Mouse (Mus musculus): ENCODE measurements around the gene Emilin1. TPM values are rescaled to one million over a fixed set of nuclear protein-coding genes. Genes with fewer than 3 reads are reported as not detected.

Emilin1 gene
- total RNA-seq, 2 experiments from 2014 or later: 27.6 to 29.7 TPM

DNA sequence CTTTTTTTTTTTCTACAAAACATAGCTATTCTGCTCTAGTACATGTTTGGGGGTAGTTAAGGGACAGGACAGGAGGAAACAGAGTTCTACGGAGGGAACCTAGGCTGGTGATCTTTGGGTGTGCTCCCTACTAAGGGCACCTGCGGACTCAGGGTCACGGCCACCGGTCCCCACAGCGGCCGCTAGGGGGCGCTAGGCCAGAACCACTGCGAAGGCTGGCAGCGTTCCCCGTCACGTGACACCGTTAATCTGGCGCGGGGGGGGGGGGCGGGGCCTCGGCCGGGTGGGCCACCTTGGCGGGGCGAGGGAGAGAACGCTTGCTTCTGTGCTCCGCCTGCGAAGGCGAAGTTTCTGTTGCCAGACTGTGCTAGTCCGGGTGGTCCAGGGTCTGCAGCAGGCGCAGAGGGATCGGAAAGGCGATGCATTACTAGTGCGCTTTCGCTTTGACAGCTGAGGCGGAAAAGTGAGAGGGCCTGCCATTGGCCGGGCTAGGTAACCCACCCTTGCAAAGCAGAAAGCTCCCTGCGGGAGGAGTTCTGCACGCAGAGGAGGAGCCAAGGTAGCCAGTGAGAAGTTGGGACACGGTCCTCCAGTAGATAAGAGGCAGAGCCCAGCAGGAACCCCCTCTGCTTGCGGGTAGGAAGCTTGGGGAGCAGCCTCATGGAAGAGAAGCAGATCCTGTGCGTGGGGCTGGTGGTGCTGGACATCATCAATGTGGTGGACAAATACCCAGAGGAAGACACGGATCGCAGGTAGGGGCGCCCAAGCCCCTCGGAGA lies 8.2 kb downstream of the Emilin1 start, which contains the start of gene Khk:
Gene Khk (plus strand): TSS at position 176 of the 778 bp plus-strand sequence.
- peak; percentile 74 for DNase-seq (ENCODE audit: low spot score)
- intact Hi-C loops (cut with DNase I): loop anchor here (5.0 kb wide), 1 partner anchor 109 kb away; the partner anchor contains the start of gene Mapre3

DNA sequence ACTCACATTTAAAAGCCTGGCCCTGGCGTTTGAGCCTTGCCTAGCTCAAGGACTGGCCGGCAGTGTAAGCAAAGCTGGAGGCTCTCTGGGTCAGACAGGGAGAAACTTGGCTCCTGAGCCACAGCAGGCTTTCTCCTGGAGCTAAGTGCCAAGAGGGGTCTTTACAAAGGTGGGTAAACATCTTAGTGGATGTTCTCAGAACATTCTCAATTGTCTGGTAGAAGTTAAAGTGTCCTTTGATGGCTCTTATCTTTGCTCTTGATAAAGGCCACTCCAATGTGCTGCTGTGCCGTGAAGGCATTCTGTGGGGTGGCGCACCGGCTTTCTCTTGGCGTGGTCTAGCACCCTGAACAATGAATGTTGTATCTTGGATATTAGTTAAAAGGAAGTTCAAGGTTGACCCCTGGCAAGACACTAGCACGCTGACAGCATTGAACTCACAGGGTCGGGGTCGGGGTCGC lies 9.4 kb downstream of the Emilin1 start:
- intact Hi-C loops (cut with DNase I): loop anchor here (5.0 kb wide), 1 partner anchor 110 kb away; the partner anchor contains the start of gene Mapre3
- DNase-seq (ENCODE audit: low spot score): no peak

DNA sequence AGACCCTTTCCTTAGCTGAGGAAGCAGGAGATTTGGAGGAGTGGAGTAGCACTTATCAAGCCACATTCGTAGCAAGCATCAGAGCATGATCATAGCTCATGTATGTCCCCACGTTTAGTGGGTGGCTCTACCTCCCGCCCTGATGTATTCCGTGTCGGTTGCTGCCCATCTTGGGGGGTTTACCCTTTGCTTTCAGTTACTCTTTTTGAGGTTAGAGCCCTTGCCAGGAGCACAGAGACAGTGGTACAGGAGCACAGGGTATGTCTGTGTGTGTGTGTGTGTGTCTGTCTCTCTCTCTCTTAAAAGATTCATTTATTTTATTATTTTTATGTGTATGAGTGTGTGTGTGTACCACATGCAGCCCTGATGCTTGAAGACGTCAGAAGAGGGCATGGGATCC lies 9.9 kb downstream of the Emilin1 start:
- intact Hi-C loops (cut with DNase I): loop anchor here (5.0 kb wide), 1 partner anchor 111 kb away; the partner anchor contains the start of gene Mapre3

GRCm38 (mm10) chr5:30924614-30925013 lies 11.4 kb downstream of the Emilin1 start:
- DNase-seq (ENCODE audit: low spot score): no peak
- intact Hi-C loops (cut with DNase I): loop anchor here (5.0 kb wide), 1 partner anchor 112 kb away; the partner anchor contains the start of gene Mapre3

More for the DNA sequence above, 9.9 kb downstream of the Emilin1 start:
- DNase-seq (ENCODE audit: low spot score): no peak

DNA sequence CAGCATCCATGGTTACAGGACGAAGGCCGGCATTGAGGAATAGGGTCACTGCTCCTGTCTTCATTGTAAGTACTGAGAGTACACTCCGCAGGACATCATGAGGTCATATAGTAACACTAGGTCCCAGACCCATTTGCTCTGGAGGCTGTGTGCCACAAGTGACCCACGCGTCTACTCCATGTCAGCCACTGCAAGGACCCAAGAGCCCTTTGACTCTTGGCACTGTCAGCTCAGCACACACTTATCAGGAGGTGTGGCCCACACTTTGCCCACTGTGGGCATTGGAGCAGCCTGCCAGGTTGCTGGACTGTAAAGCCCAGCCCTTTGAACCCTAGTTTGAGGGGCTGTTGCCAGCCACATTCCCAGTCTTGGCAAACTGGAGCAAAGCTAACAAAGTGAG lies 12.0 kb downstream of the Emilin1 start:
- intact Hi-C loops (cut with DNase I): no loop called here
- no peak for DNase-seq (ENCODE audit: low spot score)

GRCm38 (mm10) chr5:30926073-30926472 lies 12.9 kb downstream of the Emilin1 start:
- DNase-seq (ENCODE audit: low spot score): no peak
- intact Hi-C loops (cut with DNase I): no loop called here

GRCm38 (mm10) chr5:30927945-30928529 lies 14.8 kb downstream of the Emilin1 start:
- no peak for DNase-seq (ENCODE audit: low spot score)
- intact Hi-C loops (cut with DNase I): no loop called here

- no peak for DNase-seq (ENCODE audit: low spot score)
- intact Hi-C loops (cut with DNase I): loop anchor here (1.0 kb wide), 1 partner anchor 74 kb away; no protein-coding TSS in a partner anchor
Observed at GRCm38 (mm10) chr5:30930121-30930520, 16.9 kb downstream of the Emilin1 start.

DNA sequence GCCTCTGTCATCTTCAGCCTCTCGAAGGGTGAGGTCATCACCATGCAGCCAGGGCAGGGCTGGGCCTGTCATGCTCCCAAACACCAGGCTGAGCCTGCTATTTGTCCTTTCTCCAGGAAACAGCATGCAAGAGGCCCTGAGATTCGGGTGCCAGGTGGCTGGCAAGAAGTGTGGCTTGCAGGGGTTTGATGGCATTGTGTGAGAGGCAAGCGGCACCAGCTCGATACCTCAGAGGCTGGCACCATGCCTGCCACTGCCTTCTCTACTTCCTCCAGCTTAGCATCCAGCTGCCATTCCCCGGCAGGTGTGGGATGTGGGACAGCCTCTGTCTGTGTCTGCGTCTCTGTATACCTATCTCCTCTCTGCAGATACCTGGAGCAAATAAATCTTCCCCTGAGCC lies 17.6 kb downstream of the Emilin1 start:
- no peak for DNase-seq (ENCODE audit: low spot score)
- intact Hi-C loops (cut with DNase I): loop anchor here (1.0 kb wide), 1 partner anchor 73 kb away; no protein-coding TSS in a partner anchor

DNA sequence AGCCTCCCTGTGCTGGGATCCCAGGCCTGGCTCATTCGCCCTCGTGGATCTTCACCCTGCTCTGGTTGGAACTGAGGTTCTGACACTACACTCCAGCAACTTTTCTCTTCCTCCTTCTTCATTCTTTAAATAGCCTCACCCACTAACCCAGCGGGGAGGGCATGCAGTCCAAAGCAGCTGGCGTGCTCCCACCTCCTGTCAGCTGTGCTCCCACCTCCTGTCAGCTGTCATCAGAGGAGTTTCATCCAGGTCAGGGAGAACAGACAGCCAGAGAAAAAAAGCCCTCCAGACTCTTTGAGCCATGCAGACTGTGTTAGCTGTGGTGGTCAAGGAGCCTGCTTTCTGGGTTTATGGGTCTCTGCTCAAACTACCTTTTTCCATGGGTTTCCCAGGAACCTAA lies 18.2 kb downstream of the Emilin1 start:
- DNase-seq (ENCODE audit: low spot score): no peak
- intact Hi-C loops (cut with DNase I): no loop called here

DNA sequence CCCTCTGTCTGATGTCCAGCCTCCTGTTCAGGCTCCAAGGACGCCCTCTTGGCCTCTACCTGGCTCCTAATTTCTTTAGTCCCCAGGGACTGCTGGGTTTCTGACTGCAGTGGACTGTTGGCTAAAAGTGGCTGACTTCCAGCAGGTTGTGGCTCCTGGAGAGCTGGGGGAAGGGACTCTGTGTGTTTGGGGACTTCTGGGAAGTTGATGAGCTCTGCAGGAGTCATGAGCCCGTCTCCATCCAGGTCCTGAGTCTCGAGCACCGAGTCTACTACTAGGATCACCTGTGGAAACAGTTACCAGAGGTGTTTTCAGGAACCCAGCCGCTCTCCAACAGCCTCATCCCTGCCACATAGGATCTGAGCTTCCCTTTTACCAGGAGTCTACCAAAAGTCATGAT lies 20.5 kb downstream of the Emilin1 start:
- intact Hi-C loops (cut with DNase I): no loop called here
- no peak for DNase-seq (ENCODE audit: low spot score)

DNA sequence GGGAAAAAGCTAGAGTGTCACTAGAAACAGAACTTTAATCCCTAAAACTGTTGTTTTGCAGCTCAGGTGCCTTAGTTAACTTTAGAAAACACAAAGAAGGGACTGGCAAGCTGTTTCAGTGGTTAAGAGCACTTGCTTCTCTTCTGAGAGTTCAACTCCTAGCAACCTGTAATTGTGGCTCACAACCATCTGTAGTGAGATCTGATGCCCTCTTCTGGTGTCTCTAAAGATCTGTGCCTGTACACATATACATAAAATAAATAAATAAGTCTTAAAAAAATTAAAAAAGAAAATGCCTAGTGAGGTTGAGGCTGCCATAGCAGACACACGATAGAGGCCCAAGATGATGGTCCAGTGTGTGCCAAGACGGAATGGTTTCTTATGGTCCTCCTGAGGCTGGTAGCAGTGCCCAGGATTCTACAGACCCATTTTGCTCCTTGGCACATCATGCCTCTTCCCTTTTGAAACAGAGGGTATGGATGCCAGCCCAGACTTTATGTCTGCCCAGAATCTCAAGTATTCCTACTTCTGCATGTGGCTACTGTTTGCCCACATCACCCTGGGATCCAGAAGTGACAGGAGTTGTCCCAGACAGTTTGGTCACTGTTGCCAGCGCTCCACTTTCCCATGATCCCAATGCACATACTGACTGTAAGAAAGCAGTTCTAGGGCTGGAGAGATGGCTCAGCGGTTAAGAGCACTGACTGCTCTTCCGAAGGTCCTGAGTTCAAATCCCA lies 21.7 kb downstream of the Emilin1 start:
- no peak for DNase-seq (ENCODE audit: low spot score)
- intact Hi-C loops (cut with DNase I): no loop called here

- intact Hi-C loops (cut with DNase I): loop anchor here (1.0 kb wide), 1 partner anchor 137 kb away; no protein-coding TSS in a partner anchor
Observed at GRCm38 (mm10) chr5:30943004-30943403, 29.8 kb downstream of the Emilin1 start.

DNA sequence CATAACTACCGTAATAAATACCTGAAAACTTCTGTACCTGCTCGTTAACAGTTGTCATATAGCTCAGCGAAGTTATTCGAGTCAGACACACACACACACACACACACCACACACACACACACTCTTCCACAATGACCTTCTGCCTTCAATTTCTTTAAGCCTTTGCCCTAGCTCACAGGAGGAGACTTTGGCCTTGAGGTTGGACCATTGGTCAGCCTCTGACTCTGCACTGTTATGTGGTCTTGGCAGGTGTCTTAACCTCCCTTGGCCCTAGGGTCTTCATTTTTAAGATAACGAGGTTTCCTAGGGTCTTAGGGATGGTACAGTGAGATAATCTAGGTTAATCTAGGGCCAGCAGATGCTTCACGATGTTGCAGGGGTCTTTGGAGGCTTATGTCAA lies 31.1 kb downstream of the Emilin1 start:
- DNase-seq (ENCODE audit: low spot score): no peak
- intact Hi-C loops (cut with DNase I): no loop called here

More at GRCm38 (mm10) chr5:30943004-30943403, 29.8 kb downstream of the Emilin1 start:
- no peak for DNase-seq (ENCODE audit: low spot score)

DNA sequence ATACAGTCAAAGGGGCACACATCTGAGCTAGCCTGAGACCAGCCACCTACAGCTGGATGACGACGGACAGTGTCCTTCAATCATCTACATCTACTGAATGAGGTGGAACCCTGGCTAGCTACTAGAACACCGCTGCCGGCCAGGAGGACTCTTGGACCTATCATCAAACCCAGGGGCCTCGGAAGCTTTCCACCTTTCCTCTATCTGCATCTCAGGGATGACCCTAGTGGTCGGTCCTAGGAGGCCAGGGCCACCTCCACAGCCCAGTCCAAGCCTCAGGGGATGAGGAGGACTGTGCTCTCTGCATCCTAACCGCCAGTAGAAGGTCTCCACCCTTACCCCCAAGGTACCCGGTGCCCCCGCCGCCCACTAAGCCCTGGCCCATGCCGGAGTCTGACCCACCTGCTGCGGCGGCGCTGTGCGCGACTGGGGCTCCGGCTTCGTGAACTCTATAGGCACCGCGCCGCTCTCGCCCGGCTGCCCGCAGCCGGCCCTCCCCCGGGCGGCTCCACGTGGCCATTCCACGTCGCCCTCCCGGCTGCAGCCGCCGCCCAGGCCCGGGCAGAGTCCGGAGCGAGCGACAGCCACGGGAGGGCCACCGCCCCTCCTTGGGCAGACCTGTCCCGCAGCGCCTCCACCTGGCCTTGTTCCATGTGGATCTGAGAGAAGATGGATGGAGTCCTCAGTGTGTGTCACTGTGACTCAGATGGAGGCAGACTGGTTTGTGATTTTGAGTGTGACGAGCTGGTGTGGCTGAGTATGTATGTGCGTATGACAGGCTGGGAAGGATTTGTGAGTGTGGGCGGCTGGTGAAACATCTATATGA lies 32.0 kb downstream of the Emilin1 start, which contains the start of gene Cgref1:
Gene Cgref1 (minus strand): TSS at position 636 of the 826 bp plus-strand sequence.
- no peak for DNase-seq (ENCODE audit: low spot score)
- intact Hi-C loops (cut with DNase I): no loop called here

DNA sequence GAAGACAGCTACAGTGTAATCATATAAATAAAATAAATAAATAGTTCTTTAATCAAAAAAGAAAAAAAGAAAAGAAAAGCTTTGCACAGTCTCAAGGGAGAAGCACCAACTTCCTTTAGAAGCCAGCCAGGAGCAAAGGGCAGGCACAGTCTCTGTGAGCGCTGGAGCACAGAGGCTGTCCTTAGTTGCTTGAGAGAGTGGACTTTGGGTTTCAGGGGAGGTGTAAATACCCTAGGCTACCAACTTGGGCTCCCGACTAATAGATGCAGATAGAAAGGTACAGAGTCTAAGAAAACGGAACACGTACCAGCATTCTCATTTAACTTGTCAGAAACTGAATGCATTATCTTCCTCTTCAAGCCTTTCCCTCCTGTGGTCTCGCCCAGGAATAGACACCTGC lies 35.4 kb downstream of the Emilin1 start:
- intact Hi-C loops (cut with DNase I): no loop called here

GRCm38 (mm10) chr5:30949654-30950326 lies 36.6 kb downstream of the Emilin1 start:
- peak; percentile 88 for DNase-seq (ENCODE audit: low spot score)
- intact Hi-C loops (cut with DNase I): no loop called here

More for the DNA sequence above, 35.4 kb downstream of the Emilin1 start:
- DNase-seq (ENCODE audit: low spot score): no peak

DNA sequence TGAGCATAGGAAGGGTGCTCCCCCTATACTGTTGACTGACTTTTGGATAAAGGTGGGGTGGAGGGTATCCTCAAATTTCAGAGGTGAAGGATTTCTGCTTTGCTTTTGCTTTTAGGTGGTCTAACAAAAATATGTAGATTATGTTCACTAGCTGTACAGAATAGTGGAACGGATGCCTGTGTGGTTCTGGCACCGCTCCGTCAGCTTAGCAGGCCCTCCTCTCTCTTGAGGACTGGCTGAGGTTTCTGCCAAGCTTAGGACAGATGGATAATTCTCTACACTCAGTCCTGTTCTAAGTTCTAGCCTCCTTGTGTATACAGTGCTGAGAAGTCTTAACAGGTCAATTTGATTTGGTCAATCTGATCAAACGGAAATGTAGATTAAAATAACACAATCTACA lies 37.2 kb downstream of the Emilin1 start:
- intact Hi-C loops (cut with DNase I): no loop called here
- DNase-seq (ENCODE audit: low spot score): no peak

GRCm38 (mm10) chr5:30950922-30951321 lies 37.7 kb downstream of the Emilin1 start:
- intact Hi-C loops (cut with DNase I): no loop called here
- DNase-seq (ENCODE audit: low spot score): no peak

All from heart, postnatal 25 days (tissue).